Mouse (Mus musculus): ENCODE data around the gene Rap2a. TPM values are rescaled to one million over a fixed set of nuclear protein-coding genes. Genes with fewer than 3 reads are reported as not detected.

The Rap2a gene
- total RNA-seq (2021): 10 to 100 TPM; 79.1 to 87.2 TPM
- long read RNA-seq, full-length matches to known transcripts: 61 of 107 reads
- long read RNA-seq, partial matches to known transcripts: 33 of 107 reads
- long read RNA-seq, other reads (novel, unspliced or antisense): 13 of 107 reads

DNA sequence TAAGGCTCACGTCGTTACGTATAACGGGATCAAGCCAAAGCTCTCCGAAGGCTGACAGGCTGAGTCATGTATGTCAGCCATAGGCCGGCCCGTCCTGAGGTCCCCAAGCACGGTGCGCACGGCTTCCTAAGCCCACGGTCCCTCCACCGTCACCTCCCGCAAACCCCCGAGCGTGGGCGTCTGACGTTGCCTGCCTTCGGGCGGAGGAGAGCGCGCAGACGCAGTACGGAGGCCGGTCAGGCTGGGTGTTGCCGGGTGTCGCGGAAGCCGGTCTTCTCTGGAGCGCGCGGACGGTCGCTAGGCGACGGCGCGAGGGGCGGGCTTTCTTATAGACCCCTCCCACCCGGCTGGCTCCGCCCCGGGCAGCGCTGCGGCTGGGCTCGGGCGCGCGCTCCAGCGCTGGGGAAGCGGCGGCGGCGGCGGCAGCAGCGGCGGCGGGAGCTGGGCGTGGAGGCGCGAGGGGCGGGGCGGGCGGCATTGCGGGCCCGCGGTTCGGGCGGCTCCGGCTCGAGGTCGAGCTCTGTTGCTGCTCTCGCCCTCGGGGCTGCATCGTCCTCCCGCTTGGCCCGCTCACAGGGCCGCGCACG, at the start of gene Rap2a:
Gene Rap2a, plus strand, starts transcription at position 463 of the 587 bp plus-strand sequence.
- DNase-seq (ENCODE audit: low spot score in 2 of 2): peak; percentile 96 to 98

DNA sequence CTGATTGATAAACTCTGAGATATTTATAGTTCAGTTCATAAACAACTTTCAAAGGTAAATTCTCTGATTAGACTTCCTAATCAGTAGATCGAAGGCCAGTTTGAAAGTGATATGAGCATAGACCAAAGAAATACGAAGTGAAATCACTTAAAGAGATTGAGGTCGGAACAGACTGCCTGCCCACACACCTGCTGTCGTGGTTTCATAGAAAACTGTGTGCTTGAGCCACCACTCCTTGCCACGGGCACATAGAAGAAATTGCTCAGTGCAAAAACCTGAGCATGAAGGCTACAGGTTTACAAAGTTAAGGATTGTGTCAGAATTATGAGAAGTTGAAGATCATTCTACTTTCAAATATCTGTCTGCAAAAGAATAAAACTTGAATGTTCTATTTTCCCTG, 49.7 kb upstream of the Rap2a start:
- DNase-seq (ENCODE audit: low spot score in 2 of 2): no peak

DNA sequence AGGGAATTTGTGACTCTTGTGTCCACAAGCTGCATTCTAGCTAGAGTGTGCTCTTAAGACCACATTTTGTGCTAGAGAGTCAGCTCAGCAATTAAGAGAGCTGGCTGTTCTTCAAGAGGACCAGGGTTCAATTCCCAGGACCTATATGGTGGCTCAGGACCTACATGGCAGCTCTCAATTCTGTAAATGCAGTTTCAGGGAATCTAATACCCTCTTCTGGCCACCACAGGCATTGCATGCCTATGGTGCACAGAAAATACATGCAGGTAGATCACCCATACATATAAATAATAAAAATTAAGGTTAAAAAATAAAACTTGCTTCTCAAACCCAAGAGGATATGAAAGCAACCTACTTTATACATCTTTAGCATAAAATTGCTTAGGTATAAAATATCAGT, 45.5 kb upstream of the Rap2a start:
- no peak for DNase-seq (ENCODE audit: low spot score in 2 of 2)

DNA sequence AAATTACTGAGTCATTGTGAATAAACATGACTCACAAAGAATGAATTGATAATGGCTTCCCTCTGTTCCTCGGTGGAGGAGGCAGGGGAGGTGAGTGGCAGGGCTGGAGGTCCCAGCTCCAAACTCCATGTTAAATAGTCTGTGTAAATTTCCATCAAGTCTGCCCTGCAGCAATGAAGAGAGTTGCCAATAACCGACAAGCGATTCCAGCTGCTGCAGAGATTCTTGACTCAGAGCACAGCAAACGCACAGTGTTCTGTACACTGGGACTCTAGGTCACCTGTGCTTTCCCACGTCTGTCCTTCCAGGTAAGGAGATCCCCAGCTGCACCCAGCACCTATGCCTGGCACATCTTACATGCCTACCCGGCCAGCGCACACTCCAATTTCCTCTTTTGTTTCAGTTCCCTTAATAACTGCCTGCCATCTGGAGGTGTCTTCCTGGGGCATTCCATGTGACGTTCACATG, 44.3 kb upstream of the Rap2a start:
- no peak for DNase-seq (ENCODE audit: low spot score in 2 of 2)

DNA sequence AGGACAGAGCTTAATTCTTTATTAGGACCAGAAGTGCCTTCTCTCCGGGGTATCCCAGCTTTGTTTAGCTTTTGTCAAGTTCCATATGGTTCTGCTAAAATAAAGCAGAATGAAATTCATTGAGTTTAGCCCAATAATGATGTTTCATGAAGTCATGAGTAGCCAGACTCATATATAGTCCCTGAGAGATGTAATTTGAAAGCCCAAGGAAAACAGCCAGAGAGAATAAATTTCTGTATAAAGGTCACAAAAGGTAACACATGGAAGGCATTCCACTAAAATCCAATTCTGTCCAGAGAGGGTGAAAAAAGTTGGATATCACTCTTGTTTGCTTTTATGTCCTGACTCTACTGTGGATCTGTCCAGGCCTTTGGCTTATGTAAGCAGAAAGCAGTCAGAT, 43.4 kb upstream of the Rap2a start:
- no peak for DNase-seq (ENCODE audit: low spot score in 2 of 2)

DNA sequence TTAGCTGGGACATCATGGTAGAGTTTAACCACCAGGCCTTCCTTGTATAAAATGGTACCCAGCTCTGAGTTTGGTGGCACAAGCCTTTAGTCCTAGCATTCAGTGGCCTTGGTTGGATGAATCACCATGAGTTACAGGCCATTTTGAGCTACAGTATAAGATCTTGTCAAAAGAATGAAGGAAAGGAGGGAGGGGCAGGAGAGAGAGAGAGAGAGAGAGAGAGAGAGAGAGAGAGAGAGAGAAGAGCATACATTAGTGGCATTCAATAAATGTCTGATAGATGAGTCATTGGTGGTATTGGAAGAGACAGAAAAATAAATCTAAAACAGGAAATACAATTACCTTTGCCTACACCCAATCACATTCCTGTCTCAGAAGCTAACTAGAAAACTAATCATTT, 37.5 kb upstream of the Rap2a start:
- DNase-seq (ENCODE audit: low spot score in 2 of 2): no peak

DNA sequence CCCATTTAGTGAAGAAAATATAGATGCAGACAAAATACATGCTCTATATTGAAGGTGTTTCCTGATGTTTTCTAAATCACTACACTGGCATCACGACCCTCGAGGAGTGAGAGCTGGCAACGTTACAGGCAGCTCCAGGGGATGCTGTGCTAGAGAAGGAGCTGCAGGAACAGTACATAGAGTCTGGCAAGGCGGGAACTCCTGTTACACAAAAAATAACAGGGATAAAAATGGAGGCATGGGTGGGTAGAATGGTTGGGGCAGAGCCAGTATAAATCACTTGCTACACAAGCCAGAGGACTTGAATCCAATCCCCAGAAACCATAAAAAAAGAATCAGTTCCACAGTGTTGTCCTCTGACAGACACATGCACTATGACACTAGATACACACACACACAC, 37.0 kb upstream of the Rap2a start:
- DNase-seq (ENCODE audit: low spot score in 2 of 2): no peak

DNA sequence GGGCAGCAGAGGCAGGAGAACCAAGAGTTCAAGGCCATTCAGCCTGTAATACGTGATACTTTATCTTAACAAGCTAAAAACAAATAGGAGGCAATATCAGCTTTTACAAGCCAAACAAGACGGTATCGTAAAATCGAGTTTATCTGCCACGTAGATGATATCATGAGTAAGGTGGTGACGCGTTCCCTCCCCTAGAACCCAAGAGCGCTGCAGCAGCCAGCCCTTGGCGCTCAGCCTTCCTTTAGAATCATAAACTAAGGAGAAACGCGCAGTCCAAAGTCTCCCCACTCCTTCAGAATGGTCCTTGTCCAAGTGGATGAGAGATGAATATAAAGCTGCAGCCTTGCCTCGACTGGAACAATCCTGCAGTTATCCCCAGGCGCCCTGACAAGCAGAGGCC, 36.4 kb upstream of the Rap2a start:
- no peak for DNase-seq (ENCODE audit: low spot score in 2 of 2)

DNA sequence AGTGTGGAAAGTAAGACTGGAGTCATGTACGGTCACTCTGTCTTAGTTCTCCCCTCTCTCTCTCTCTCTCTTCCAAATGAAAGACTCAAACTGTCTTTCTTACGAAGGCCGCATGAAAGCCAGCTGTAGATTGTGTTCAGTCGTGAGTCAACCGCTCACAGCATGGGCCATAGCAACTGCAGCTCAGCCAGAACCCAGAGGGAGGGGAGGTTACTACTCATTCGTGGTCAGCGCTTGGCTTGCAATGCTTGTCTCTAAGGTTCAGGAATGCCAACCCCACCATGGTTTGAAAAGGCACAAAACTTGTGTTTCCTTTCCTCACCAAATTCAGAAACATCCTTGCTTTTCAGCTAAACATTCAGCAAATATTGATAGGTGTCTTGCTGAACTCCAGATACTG, 24.0 kb upstream of the Rap2a start:
- DNase-seq (ENCODE audit: low spot score in 2 of 2): no peak

DNA sequence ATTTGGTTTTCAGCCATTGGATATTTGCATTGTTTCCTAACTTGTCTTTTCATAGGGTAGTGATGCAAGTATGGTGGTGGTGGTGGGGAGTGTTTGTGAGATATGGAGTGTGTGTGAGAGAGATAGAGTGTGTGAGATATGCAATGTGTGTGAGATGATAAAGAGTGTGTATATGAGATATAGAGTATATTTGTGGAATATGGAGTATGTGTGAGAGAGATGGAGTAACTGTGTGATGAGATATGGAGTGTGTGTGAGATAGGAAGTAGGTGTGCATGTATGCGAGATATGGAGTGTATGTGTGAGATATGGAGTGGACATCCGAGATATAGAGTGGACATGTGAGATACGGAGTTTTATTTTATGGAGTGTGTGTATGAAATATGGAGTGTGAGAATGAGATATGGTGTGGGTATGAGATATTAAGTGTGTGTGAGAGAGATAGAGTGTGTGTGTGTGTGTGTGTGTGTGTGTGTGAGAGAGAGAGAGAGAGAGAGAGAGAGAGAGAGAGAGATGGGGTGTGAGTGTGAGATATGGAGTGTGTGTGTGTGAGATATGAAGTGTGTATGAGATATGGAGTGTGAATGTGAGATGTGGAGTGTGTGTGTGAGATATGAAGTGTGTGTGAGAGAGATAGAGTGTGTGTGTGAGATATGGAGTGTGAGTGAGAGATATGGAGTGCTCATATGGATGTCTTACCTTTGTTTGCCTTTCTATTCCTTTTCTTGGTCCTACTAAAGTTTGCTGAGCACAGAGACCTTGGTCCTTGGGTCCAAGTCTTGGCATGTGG, 14.1 kb upstream of the Rap2a start:
- no peak for DNase-seq (ENCODE audit: low spot score in 2 of 2)

DNA sequence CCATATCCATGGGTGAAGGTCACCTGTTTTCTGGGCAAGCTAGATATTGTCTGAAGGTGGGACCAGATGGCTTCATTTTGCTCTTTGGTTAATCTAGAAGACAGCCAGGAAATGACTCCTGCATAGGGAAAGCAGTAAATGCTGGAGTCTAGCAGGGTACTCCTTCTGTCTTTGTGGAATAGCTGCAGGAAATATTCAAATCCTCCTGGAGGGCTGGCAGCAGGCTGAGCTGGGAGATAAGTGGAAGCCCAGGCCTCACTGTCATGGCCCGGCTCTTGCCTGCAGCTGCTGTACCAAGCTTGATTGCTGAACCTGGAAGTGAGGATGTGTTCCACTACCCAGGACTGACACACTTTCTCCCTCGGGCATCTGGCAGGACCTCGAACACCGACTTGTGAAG, 11.4 kb upstream of the Rap2a start:
- no peak for DNase-seq (ENCODE audit: low spot score in 2 of 2)

DNA sequence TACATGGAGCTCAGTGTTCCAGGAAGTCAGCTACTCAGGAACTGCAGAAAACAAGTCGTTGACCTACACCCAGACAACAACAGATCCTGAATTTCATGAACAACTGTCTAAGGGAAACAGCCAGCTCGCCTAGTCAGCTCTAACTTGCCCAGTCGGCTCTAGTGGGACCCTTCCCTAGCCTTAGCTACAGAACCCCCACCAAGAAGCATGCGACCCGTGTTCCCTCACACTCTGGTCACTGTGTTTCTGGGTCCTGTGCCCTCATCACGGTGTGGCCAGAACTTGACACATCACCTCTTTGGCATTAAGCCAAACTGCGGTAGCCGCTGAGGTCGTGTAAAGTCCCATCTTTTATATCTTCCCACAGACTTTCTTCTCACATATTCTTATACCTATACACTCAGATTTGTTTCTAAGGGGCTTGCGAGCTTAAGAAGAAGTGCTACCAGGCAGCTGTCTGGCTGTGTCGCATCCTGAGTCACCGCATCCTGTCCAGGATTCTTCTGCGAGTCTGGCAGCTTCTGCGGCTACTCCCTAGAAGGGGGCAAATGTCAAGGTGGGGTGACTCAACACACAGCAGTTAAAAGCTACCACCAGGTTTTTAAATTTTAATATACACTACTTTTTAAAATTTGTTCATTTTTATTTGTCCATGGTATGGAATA, 9.0 kb upstream of the Rap2a start:
- DNase-seq (ENCODE audit: low spot score in 2 of 2): no peak

DNA sequence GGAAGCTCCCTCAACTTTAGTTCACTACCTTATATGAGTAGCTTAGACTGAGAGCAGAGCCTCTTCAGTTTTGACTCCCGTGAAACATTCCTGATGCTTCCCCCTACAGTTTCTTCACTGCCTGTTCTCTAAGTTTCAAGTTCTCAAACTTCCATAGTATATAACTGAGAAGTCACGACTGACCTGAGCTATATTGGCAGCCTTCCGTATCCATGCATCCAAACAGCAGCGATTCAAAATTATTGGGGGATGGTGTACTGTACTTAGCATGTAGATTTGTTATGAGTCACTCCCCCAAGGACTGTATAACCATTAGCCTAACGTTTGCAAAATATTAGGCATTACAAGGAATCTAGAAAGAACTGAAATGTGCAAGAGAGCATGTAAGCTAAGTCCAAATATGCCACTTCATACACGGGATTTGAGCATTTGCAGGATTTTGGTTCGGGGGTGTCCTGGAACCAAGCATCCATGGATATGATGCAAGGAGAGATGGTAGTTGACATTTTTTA, 2.0 kb upstream of the Rap2a start:
- no peak for DNase-seq (ENCODE audit: low spot score in 2 of 2)

DNA sequence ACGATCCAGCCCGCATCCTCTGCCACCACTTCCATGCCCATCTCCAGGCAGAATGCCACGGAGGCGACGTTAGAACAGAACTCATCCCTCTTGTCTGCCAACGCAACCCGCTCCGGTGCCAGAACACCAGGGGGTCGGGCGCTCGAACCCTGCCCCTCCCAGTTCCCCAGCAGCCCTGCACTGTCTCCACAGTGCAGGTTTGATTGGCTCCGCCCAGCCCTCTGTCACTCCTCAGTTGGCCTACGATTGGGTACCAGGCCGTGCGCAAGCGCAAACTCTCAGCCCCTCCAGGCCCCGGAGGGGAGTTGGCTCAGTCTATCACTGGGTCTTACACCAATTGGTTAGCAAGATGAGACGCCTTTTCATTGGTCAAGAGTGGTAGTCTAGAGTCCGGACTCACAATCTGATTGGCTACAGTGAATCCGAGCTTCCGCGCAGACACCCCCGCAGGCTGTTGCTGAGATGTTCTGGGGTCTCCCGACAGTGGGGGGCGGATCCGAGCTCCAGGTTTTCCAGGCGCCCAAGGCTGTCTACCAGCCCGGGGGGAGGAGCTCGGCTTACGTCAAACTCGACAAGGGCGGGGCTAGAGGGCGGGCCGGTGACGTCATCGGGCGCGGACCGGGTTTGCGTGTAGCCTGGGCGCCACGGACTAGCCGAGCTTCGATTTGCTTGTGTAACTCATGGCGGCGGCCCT, 809 bp upstream of the Rap2a start:
- peak; percentile 99 to 100 for DNase-seq (ENCODE audit: low spot score in 2 of 2)

DNA sequence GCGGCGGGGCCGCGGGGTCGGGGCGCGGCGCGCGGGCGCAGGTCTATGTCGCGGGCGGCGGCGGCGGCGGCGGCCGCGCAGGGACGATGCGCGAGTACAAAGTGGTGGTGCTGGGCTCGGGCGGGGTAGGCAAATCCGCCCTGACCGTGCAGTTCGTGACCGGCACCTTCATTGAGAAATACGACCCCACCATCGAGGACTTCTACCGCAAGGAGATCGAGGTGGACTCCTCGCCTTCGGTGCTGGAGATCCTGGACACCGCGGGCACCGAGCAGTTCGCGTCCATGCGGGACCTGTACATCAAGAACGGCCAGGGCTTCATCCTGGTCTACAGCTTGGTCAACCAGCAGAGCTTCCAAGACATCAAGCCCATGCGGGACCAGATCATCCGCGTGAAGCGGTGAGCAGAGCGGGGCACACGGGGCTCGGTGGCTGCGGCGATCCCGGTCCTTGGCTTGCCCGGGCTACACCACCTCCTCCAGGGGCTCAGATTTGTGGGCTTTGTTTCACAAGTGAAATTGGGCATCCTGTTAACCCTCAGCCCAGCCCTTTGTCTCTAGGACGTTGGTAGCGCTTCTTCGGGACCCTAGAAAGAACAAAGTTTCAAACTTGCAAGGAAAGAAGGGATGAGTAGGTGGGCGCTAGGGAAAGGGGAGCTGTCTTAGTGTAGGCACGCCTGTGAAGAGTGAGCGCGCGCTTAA, 547 bp downstream of the Rap2a start:
- peak in 1 of 2 experiments; percentile 42 for DNase-seq (ENCODE audit: low spot score in 2 of 2)

DNA sequence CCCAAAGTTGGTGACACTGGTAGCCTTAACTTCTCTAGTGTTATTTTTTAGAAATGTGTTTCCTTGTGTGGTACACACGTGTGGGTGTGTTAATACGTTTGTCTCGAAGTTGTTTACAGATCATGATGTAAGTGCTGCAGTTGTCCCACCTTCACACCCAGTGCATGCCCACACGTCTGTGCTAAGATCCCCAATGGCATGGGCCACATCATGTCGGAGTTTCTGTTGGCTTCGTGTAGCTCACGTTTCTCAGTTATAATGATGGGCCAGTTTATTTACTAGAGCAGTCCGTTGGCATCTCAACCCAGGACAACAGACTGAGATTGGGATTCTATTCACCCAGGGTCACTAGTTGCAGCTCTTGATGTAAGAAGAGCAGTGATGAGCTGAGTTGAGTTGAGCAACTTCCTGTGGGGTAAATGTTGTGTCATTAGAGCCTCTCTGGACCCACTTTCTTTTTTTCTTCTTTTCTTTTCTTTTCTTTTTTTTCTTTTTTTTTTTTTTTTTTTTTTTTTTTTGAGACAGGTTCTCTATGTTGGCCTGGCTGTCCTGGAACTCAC, 2.2 kb downstream of the Rap2a start:
- DNase-seq (ENCODE audit: low spot score in 2 of 2): no peak

DNA sequence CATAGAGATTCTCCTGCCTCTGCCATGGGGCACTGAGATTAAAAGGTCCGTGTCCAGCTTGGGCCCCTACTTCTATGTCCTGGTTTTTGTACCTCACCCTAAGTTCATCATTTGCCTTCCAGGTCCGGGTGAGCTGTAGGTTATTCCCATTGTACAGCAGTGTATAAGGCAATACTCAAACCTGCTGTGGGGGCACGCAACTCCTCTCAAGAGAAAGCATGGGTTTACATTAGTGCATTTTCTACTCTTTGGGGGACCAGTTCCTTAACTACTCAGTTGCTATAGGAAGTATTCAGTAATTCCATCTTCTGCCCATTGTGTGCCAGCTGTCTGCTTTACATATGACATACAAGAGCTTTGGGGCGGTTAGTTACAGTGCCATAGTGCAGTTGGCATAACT, 2.7 kb downstream of the Rap2a start:
- no peak for DNase-seq (ENCODE audit: low spot score in 2 of 2)

DNA sequence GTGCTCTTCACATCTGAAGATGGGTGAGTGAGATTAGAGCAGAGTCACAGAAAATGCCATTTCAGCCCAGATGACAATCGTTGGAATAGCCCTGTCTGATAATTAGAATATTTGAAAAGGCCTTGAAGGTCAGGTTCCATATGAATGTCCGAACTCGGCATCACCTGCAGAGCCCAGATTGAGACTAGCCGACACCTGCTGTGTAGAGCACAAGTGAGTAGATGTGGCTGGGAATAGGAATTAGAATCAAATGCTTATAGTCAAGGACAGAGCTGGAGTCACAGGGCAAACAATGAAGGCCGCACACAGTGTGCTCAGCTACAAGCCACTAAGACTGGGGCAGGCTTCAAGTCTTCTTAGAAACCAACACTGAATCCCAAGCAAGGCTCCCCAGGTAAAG, 6.3 kb downstream of the Rap2a start:
- no peak for DNase-seq (ENCODE audit: low spot score in 2 of 2)

DNA sequence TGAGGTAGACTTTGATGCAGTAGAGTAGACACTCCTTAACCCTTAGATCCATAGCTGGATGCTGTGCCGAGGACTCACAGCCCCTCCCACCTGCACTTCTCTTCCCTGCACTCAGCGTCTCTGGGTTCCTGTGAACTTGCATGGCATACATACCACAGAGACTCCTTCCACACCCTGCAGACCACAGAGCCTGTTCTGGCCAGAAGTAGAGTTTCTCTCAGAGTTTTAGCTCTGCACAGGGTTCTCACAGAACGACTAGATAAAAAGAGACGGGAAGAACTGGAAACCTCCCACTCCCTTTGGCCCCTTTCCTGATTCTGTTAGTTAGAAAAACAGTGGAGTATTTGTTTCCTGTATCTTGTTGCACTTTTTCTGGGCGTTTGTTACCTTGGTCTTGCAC, 18.0 kb downstream of the Rap2a start:
- no peak for DNase-seq (ENCODE audit: low spot score in 2 of 2)

DNA sequence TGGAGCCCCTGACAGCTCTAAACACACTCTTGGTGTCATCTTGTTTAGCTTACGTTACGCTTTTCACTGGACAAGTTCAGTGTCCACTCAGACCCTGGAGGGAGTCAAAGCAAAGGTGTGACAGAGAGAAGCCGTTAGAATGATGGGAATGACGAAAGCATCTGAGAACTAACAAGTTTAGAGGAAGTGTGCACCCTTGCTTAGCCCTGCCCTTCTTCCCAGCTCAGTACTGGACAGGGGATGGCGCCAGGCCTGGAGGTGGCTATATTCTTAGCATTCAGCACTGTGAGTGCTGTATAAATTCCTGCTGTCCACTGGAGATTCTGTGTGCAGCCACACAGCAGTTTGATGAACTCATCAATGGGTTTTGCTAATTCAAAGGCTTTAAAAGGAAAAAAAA, 18.6 kb downstream of the Rap2a start:
- no peak for DNase-seq (ENCODE audit: low spot score in 2 of 2)

Measured in layer of hippocampus, postnatal 10 days (tissue).